Mouse (Mus musculus) embryonic facial prominence, embryonic 15.5 days (tissue): Measurements from ENCODE around the gene Ube2j1. TPM values are rescaled to one million over a fixed set of nuclear protein-coding genes. Genes with fewer than 3 reads are reported as not detected.
A peak's percentile ranks its signal among the peaks of the same experiment; 100 is the strongest.

Source experiments
- ATAC-seq: fragments of 200-750 bp; cut with Nextera tagmentation; 2 replicates; pipeline ENCODE4 v1.8.0; 2017; ENCODE audit warnings: low read depth, moderate TSS enrichment; ENCODE audit not compliant: insufficient number of reproducible peaks, low FRiP score, low TSS enrichment
- H3K27ac ChIP-seq: fragments of 300-500 bp; sonication (generic); replicated peaks from 2 replicates; pipeline ENCODE4 v1.5.1; 2015; ENCODE audit warnings: mild to moderate bottlenecking, inconsistent platforms
- H3K27me3 ChIP-seq: fragments of 300-500 bp; sonication (generic); 2 replicates; pipeline ENCODE4 v1.6.1; 2015; ENCODE audit warnings: inconsistent platforms
- H3K36me3 ChIP-seq: fragments of 300-500 bp; sonication (generic); 2 replicates; pipeline ENCODE4 v1.6.1; 2015; ENCODE audit warnings: mild to moderate bottlenecking, inconsistent platforms
- H3K4me1 ChIP-seq: fragments of 300-500 bp; sonication (generic); 2 replicates; pipeline ENCODE4 v1.6.1; 2015; ENCODE audit warnings: inconsistent platforms
- H3K4me2 ChIP-seq: fragments of 300-500 bp; sonication (generic); replicated peaks from 2 replicates; pipeline ENCODE4 v1.6.1; 2015; ENCODE audit warnings: mild to moderate bottlenecking, inconsistent platforms
- H3K4me3 ChIP-seq: fragments of 300-500 bp; sonication (generic); replicated peaks from 2 replicates; pipeline ENCODE4 v1.5.1; 2015; ENCODE audit warnings: mild to moderate bottlenecking, inconsistent platforms
- H3K9ac ChIP-seq: fragments of 300-500 bp; sonication (generic); 2 replicates; pipeline ENCODE4 v1.6.1; 2015; ENCODE audit warnings: inconsistent platforms
- H3K9me3 ChIP-seq: fragments of 300-500 bp; sonication (generic); replicated peaks from 2 replicates; pipeline ENCODE4 v1.6.1; 2016; ENCODE audit warnings: inconsistent platforms
- WGBS: fragments of 180-500 bp; shearing (Covaris S2); methylation state at CpG from one replicate; pipeline ENCODE4 v1.1.7; 2015; 5-methylcytosine and 5-hydroxymethylcytosine counted together
- polyA plus RNA-seq: library from polyadenylated mRNA; unstranded; fragments of >200 nt; fragmentation: Nextera tagmentation; extraction: Ambion mirVana; gene quantifications from 2 replicates; pipeline ENCODE4 v1.2.1, GENCODE M21; 2015

The Ube2j1 gene
- polyA plus RNA-seq, 1 experiment from 2014 or later = 40.4 TPM

GRCm38 (mm10) chr4:33057890-33058687, 26.9 kb downstream of the Ube2j1 start:
- Histone ChIP-seq H3K27ac (peak overlapping the region; percentile 68; the same call in 1 of the 2 replicates), H3K27me3 (no peaks in the 10 kb centered on the region), H3K4me1 (peaks cover 4% of the 10 kb centered on the region; the same call in 1 of the 2 replicates), H3K4me2 (no peak overlapping the region), H3K9ac (no peak overlapping the region), H3K36me3 (no peaks in the 10 kb centered on the region), H3K4me3 (no peak overlapping the region), H3K9me3 (no peaks in the 10 kb centered on the region)
- WGBS = 40% methylated on average over 11 of the region's 11 CpGs
- ATAC-seq = peak; percentile 57; the same call in 1 of the 2 replicates

GRCm38 (mm10) chr4:33061158-33061557, 29.9 kb downstream of the Ube2j1 start:
- H3K27ac ChIP-seq = no peak overlapping the region
- no peaks in the 10 kb centered on the region for H3K27me3 ChIP-seq
- peaks cover 4% of the 10 kb centered on the region; the same call in 1 of the 2 replicates for H3K4me1 ChIP-seq
- H3K4me2 ChIP-seq = no peak overlapping the region
- no peak overlapping the region for H3K9ac ChIP-seq
- no peaks in the 10 kb centered on the region for H3K36me3 ChIP-seq
- H3K4me3 ChIP-seq = no peak overlapping the region
- no peak for ATAC-seq
- WGBS = 24% methylated on average over 7 of the region's 7 CpGs
- H3K9me3 ChIP-seq = no peaks in the 10 kb centered on the region

- H3K9ac ChIP-seq = no peak within 1 kb of the TSS
- no peak within 1 kb of the TSS for H3K4me2 ChIP-seq
- H3K36me3 ChIP-seq = no peaks in the 10 kb centered on the region
- no peaks in the 10 kb centered on the region for H3K9me3 ChIP-seq
- H3K27me3 ChIP-seq = no peaks in the 10 kb centered on the region
- no peak for ATAC-seq
- no peak within 1 kb of the TSS for H3K4me3 ChIP-seq
- peaks cover 2% of the 10 kb centered on the region; the same call in 1 of the 2 replicates for H3K4me1 ChIP-seq
- 80% methylated on average over 4 of the region's 4 CpGs for WGBS
- H3K27ac ChIP-seq = no peak within 1 kb of the TSS
Measured at GRCm38 (mm10) chr4:33062981-33063380, 31.8 kb downstream of the Ube2j1 start, which contains the start of gene Gabrr2. Gene Gabrr2 (plus strand): TSS chr4:33062999.

- H3K4me3 ChIP-seq = no peak overlapping the region
- no peaks in the 10 kb centered on the region for H3K27me3 ChIP-seq
- no peak overlapping the region for H3K4me2 ChIP-seq
- H3K9ac ChIP-seq = no peak overlapping the region
- no peaks in the 10 kb centered on the region for H3K36me3 ChIP-seq
- no peak for ATAC-seq
- no peaks in the 10 kb centered on the region for H3K4me1 ChIP-seq
- no peaks in the 10 kb centered on the region for H3K9me3 ChIP-seq
- 67% methylated on average over 6 of the region's 6 CpGs for whole genome bisulfite sequencing
- H3K27ac ChIP-seq = no peak overlapping the region
Measured at GRCm38 (mm10) chr4:33064986-33065385, 33.8 kb downstream of the Ube2j1 start.

- H3K9ac ChIP-seq = no peak overlapping the region
- H3K27me3 ChIP-seq = no peaks in the 10 kb centered on the region
- H3K4me3 ChIP-seq = no peak overlapping the region
- ATAC-seq = no peak
- 57% methylated on average over 14 of the region's 14 CpGs for WGBS
- no peak overlapping the region for H3K27ac ChIP-seq
- no peaks in the 10 kb centered on the region for H3K4me1 ChIP-seq
- H3K4me2 ChIP-seq = peak overlapping the region; percentile 2; the same call in 1 of the 2 replicates
- H3K36me3 ChIP-seq = no peaks in the 10 kb centered on the region
- no peaks in the 10 kb centered on the region for H3K9me3 ChIP-seq
Measured at GRCm38 (mm10) chr4:33066223-33066960, 35.2 kb downstream of the Ube2j1 start.

GRCm38 (mm10) chr4:33067331-33067730, 36.1 kb downstream of the Ube2j1 start:
- H3K4me1 ChIP-seq = no peaks in the 10 kb centered on the region
- H3K27me3 ChIP-seq = no peaks in the 10 kb centered on the region
- no peak overlapping the region for H3K27ac ChIP-seq
- H3K4me3 ChIP-seq = no peak overlapping the region
- no peak overlapping the region for H3K9ac ChIP-seq
- H3K4me2 ChIP-seq = no peak overlapping the region
- H3K9me3 ChIP-seq = no peaks in the 10 kb centered on the region
- H3K36me3 ChIP-seq = no peaks in the 10 kb centered on the region
- no peak for ATAC-seq
- 85% methylated on average over 3 of the region's 3 CpGs for WGBS

GRCm38 (mm10) chr4:33067826-33068225, 36.6 kb downstream of the Ube2j1 start:
- H3K27me3 ChIP-seq = no peaks in the 10 kb centered on the region
- no peaks in the 10 kb centered on the region for H3K36me3 ChIP-seq
- no peaks in the 10 kb centered on the region for H3K9me3 ChIP-seq
- ATAC-seq = no peak
- no peak overlapping the region for H3K27ac ChIP-seq
- WGBS = 81% methylated on average over 6 of the region's 6 CpGs
- H3K4me2 ChIP-seq = no peak overlapping the region
- no peak overlapping the region for H3K4me3 ChIP-seq
- no peak overlapping the region for H3K9ac ChIP-seq
- H3K4me1 ChIP-seq = no peaks in the 10 kb centered on the region

- WGBS = 68% methylated on average over 6 of the region's 6 CpGs
- H3K9ac ChIP-seq = no peak overlapping the region
- H3K27ac ChIP-seq = no peak overlapping the region
- no peak for ATAC-seq
- H3K27me3 ChIP-seq = no peaks in the 10 kb centered on the region
- H3K4me3 ChIP-seq = no peak overlapping the region
- H3K4me1 ChIP-seq = no peaks in the 10 kb centered on the region
- H3K36me3 ChIP-seq = no peaks in the 10 kb centered on the region
- H3K9me3 ChIP-seq = no peaks in the 10 kb centered on the region
- no peak overlapping the region for H3K4me2 ChIP-seq
Measured at GRCm38 (mm10) chr4:33068894-33069293, 37.7 kb downstream of the Ube2j1 start.

GRCm38 (mm10) chr4:33070326-33070725, 39.1 kb downstream of the Ube2j1 start:
- no peak overlapping the region for H3K4me3 ChIP-seq

GRCm38 (mm10) chr4:33071337-33071736, 40.1 kb downstream of the Ube2j1 start:
- Histone ChIP-seq H3K36me3 (no peaks in the 10 kb centered on the region), H3K4me3 (no peak overlapping the region), H3K4me1 (no peaks in the 10 kb centered on the region), H3K4me2 (no peak overlapping the region), H3K9me3 (no peaks in the 10 kb centered on the region), H3K9ac (no peak overlapping the region), H3K27me3 (no peaks in the 10 kb centered on the region), H3K27ac (no peak overlapping the region)
- 89% methylated on average over 6 of the region's 6 CpGs for WGBS
- no peak for ATAC-seq

More at GRCm38 (mm10) chr4:33070326-33070725, 39.1 kb downstream of the Ube2j1 start:
- Histone ChIP-seq H3K27me3 (no peaks in the 10 kb centered on the region), H3K4me2 (no peak overlapping the region), H3K4me1 (no peaks in the 10 kb centered on the region), H3K9ac (no peak overlapping the region), H3K36me3 (no peaks in the 10 kb centered on the region), H3K9me3 (no peaks in the 10 kb centered on the region), H3K27ac (no peak overlapping the region)
- no peak for ATAC-seq
- 88% methylated on average over 6 of the region's 6 CpGs for WGBS

- H3K36me3 ChIP-seq = no peaks in the 10 kb centered on the region
- H3K4me1 ChIP-seq = no peaks in the 10 kb centered on the region
- H3K27me3 ChIP-seq = no peaks in the 10 kb centered on the region
- WGBS = 50% methylated on average over 11 of the region's 11 CpGs
- ATAC-seq = no peak
- no peak overlapping the region for H3K9ac ChIP-seq
- H3K27ac ChIP-seq = no peak overlapping the region
- H3K4me3 ChIP-seq = no peak overlapping the region
- no peaks in the 10 kb centered on the region for H3K9me3 ChIP-seq
- H3K4me2 ChIP-seq = no peak overlapping the region
Measured at GRCm38 (mm10) chr4:33072526-33073161, 41.4 kb downstream of the Ube2j1 start.
